Mouse (Mus musculus): ENCODE measurements around the gene Olfr538. TPM values are rescaled to one million over a fixed set of nuclear protein-coding genes. Genes with fewer than 3 reads are reported as not detected.
"Not testable (repeated sequence)": the region's sequence is repeated elsewhere in the genome, so short reads cannot be mapped to it uniquely, and the experiment has no call there.

Gene Olfr538
- polyA plus RNA-seq (2015; fragmentation: Nextera tagmentation; extraction: Ambion mirVana), result not detected in 2 replicates

- no peak for ATAC-seq (ENCODE audit: borderline replicate concordance, extremely low read depth, low FRiP score, low TSS enrichment)
- H3K27ac ChIP-seq, result no peak within 1 kb of the TSS
- 63% methylated on average over 3 of the region's 3 CpGs for WGBS
Measured at GRCm38 (mm10) chr7:140567586-140567985, at the start of gene Olfr538. Olfr538 (plus strand) TSS chr7:140567886.

GRCm38 (mm10) chr7:140539746-140540145, 27.9 kb upstream of the Olfr538 start:
- Histone ChIP-seq H3K9me3 (no peaks in the 10 kb centered on the region), H3K27me3 (no peaks in the 10 kb centered on the region), H3K36me3 (no peaks in the 10 kb centered on the region), H3K4me2 (no peak overlapping the region), H3K4me1 (no peaks in the 10 kb centered on the region), H3K27ac (no peak overlapping the region), H3K4me3 (no peak overlapping the region), H3K9ac (no peak overlapping the region)
- 44% methylated on average over 2 of the region's 2 CpGs for WGBS
- ATAC-seq (ENCODE audit: borderline replicate concordance, extremely low read depth, low FRiP score, low TSS enrichment), result no peak

More at GRCm38 (mm10) chr7:140567586-140567985, at the start of gene Olfr538:
- Histone ChIP-seq H3K9ac (no peak within 1 kb of the TSS), H3K4me1 (no peaks in the 10 kb centered on the region), H3K27me3 (no peaks in the 10 kb centered on the region), H3K36me3 (no peaks in the 10 kb centered on the region), H3K4me2 (no peak within 1 kb of the TSS), H3K9me3 (no peaks in the 10 kb centered on the region), H3K4me3 (no peak within 1 kb of the TSS)

GRCm38 (mm10) chr7:140600969-140601368, 33.3 kb downstream of the Olfr538 start, which contains the start of gene Olfr46:
Olfr46 (plus strand) TSS chr7:140601269.
- H3K9ac ChIP-seq; ATAC-seq (ENCODE audit: borderline replicate concordance, extremely low read depth, low FRiP score, low TSS enrichment); H3K9me3 ChIP-seq; H3K4me3 ChIP-seq; H3K36me3 ChIP-seq; H3K27me3 ChIP-seq; H3K27ac ChIP-seq; H3K4me1 ChIP-seq; H3K4me2 ChIP-seq: not testable (repeated sequence)
- 79% methylated on average over 2 of the region's 2 CpGs for WGBS

Other genes starting within 250 kb of the Olfr538 start
- not detected in 2 replicates for gene Olfr525, start 247.0 kb upstream of the Olfr538 start, polyA plus RNA-seq (2015; fragmentation: Nextera tagmentation; extraction: Ambion mirVana)
- not detected in 2 replicates for gene Olfr527, start 233.9 kb upstream of the Olfr538 start, polyA plus RNA-seq (2015; fragmentation: Nextera tagmentation; extraction: Ambion mirVana)
- gene Olfr60, start 206.2 kb upstream of the Olfr538 start, polyA plus RNA-seq (2015; fragmentation: Nextera tagmentation; extraction: Ambion mirVana), result not detected in 2 replicates
- not detected in 2 replicates for gene Olfr530, start 191.6 kb upstream of the Olfr538 start, polyA plus RNA-seq (2015; fragmentation: Nextera tagmentation; extraction: Ambion mirVana)
- not detected in 2 replicates for gene Olfr531, start 165.0 kb upstream of the Olfr538 start, polyA plus RNA-seq (2015; fragmentation: Nextera tagmentation; extraction: Ambion mirVana)
- gene Olfr532, start 146.2 kb upstream of the Olfr538 start, polyA plus RNA-seq (2015; fragmentation: Nextera tagmentation; extraction: Ambion mirVana), result not detected in 2 replicates
- gene Olfr533, start 104.5 kb upstream of the Olfr538 start, polyA plus RNA-seq (2015; fragmentation: Nextera tagmentation; extraction: Ambion mirVana), result not detected in 2 replicates
- gene Olfr535, start 83.7 kb upstream of the Olfr538 start, polyA plus RNA-seq (2015; fragmentation: Nextera tagmentation; extraction: Ambion mirVana), result not detected in 2 replicates
- gene Olfr536, start 60.5 kb upstream of the Olfr538 start, polyA plus RNA-seq (2015; fragmentation: Nextera tagmentation; extraction: Ambion mirVana), result not detected in 2 replicates
- not detected in 2 replicates for gene Olfr46, start 33.4 kb downstream of the Olfr538 start, polyA plus RNA-seq (2015; fragmentation: Nextera tagmentation; extraction: Ambion mirVana)
- not detected in 2 replicates for gene Olfr61, start 61.1 kb downstream of the Olfr538 start, polyA plus RNA-seq (2015; fragmentation: Nextera tagmentation; extraction: Ambion mirVana)
- not detected in 2 replicates for gene Olfr53, start 78.6 kb downstream of the Olfr538 start, polyA plus RNA-seq (2015; fragmentation: Nextera tagmentation; extraction: Ambion mirVana)
- gene Olfr539, start 92.0 kb downstream of the Olfr538 start, polyA plus RNA-seq (2015; fragmentation: Nextera tagmentation; extraction: Ambion mirVana), result not detected in 2 replicates
- not detected in 2 replicates for gene Olfr45, start 114.1 kb downstream of the Olfr538 start, polyA plus RNA-seq (2015; fragmentation: Nextera tagmentation; extraction: Ambion mirVana)
- not detected in 2 replicates for gene Olfr541, start 129.4 kb downstream of the Olfr538 start, polyA plus RNA-seq (2015; fragmentation: Nextera tagmentation; extraction: Ambion mirVana)
- 0.10 and 0.19 TPM in 2 replicates for gene Cyp2e1, start 195.9 kb downstream of the Olfr538 start, polyA plus RNA-seq (2015; fragmentation: Nextera tagmentation; extraction: Ambion mirVana)
- gene Syce1, start 220.0 kb downstream of the Olfr538 start, polyA plus RNA-seq (2015; fragmentation: Nextera tagmentation; extraction: Ambion mirVana), result 0.14 TPM in 1 of 2 replicates, not detected in the other

All from lung, embryonic 15.5 days (tissue).